Mouse (Mus musculus) adrenal gland, postnatal 36 days (tissue): ENCODE measurements at regions not wholly inside any gene's neighbourhood (a gene's known extent, or its start where the extent isn't known, plus 50 kb on each side); places are given as distances from the start of the nearest gene placed in this dataset.
A peak's percentile ranks its signal among the peaks of the same experiment; 100 is the strongest.

Experiments used
- DNase-seq, 2 experiments: peaks; one replicate each; pipeline ENCODE4 v3.0.0; 2021; ENCODE audit warnings: mixed read lengths in 1 of 2

- no peak for DNase-seq
These were observed 71.3 kb downstream of the Cdc7 start for GRCm38 (mm10) chr5:107035376-107035775.

- no peak for DNase-seq
These were observed 71.7 kb downstream of the Cdc7 start for GRCm38 (mm10) chr5:107035782-107036181.

GRCm38 (mm10) chr5:107036475-107036874 lies 72.4 kb downstream of the Cdc7 start:
- no peak for DNase-seq

GRCm38 (mm10) chr5:107037087-107037486 lies 73.0 kb downstream of the Cdc7 start:
- no peak for DNase-seq

GRCm38 (mm10) chr5:107039340-107039739 lies 75.2 kb downstream of the Cdc7 start:
- DNase-seq = no peak

- DNase-seq = no peak
These were observed 75.8 kb downstream of the Cdc7 start for GRCm38 (mm10) chr5:107039956-107040355.

- DNase-seq = no peak
These were observed 76.4 kb downstream of the Cdc7 start for GRCm38 (mm10) chr5:107040489-107040888.

GRCm38 (mm10) chr5:107045163-107045562 lies 81.0 kb downstream of the Cdc7 start:
- peak in 1 of 2 experiments; percentile 23 for DNase-seq

- DNase-seq = no peak
These were observed 82.4 kb downstream of the Cdc7 start for GRCm38 (mm10) chr5:107046501-107046931.

- DNase-seq = no peak
These were observed 84.5 kb downstream of the Cdc7 start for GRCm38 (mm10) chr5:107048607-107049006.

- DNase-seq = no peak
These were observed 86.0 kb downstream of the Cdc7 start for GRCm38 (mm10) chr5:107050076-107050475.

- DNase-seq = no peak
These were observed 87.7 kb downstream of the Cdc7 start for GRCm38 (mm10) chr5:107051868-107052267.

- DNase-seq = peak in 1 of 2 experiments; percentile 22
These were observed 90.9 kb downstream of the Cdc7 start for GRCm38 (mm10) chr5:107054900-107055452.

- no peak for DNase-seq
These were observed 91.3 kb downstream of the Cdc7 start for GRCm38 (mm10) chr5:107055455-107055854.
